Mouse (Mus musculus) spleen, adult 2 months (tissue): ENCODE measurements around the gene Prelp.

ENCODE experiments used
- CTCF ChIP-seq: fragments of 200-500 bp; IDR thresholded peaks from 2 replicates; pipeline ENCODE4 v1.5.1; 2011; ENCODE audit warnings: mild to moderate bottlenecking, inconsistent platforms; ENCODE audit not compliant: insufficient read depth, insufficient read length, insufficient replicate concordance; ENCODE audit errors: extremely low read depth
- POLR2A ChIP-seq: fragments of 200-500 bp; IDR thresholded peaks from 2 replicates; pipeline ENCODE4 v1.6.1; 2011; ENCODE audit warnings: low read depth, low read length, inconsistent platforms

GRCm38 (mm10) chr1:133959521-133959920 lies 38.3 kb upstream of the Prelp start:
- TF ChIP-seq CTCF (no peak), POLR2A (no peak)
